Mouse (Mus musculus) intestine, embryonic 15.5 days (tissue): ENCODE data around the gene Asic2. TPM values are rescaled to one million over a fixed set of nuclear protein-coding genes. Genes with fewer than 3 reads are reported as not detected.
A peak's percentile ranks its signal among the peaks of the same experiment; 100 is the strongest.

Source experiments
- ATAC-seq: fragments of 200-750 bp; cut with Nextera tagmentation; 2 replicates; pipeline ENCODE4 v1.8.0; 2017; ENCODE audit warnings: moderate TSS enrichment, moderate library complexity
- H3K27ac ChIP-seq: fragments of 300-500 bp; sonication (generic); 2 replicates; pipeline ENCODE4 v1.5.1; 2015; ENCODE audit warnings: mild to moderate bottlenecking, inconsistent platforms
- H3K27me3 ChIP-seq: fragments of 300-500 bp; sonication (generic); replicated peaks from 2 replicates; pipeline ENCODE4 v1.6.1; 2015; ENCODE audit warnings: inconsistent platforms
- H3K36me3 ChIP-seq: fragments of 300-500 bp; sonication (generic); 2 replicates; pipeline ENCODE4 v1.6.1; 2015; ENCODE audit warnings: inconsistent platforms
- H3K4me1 ChIP-seq: fragments of 300-500 bp; sonication (generic); replicated peaks from 2 replicates; pipeline ENCODE4 v1.6.1; 2015; ENCODE audit warnings: inconsistent platforms
- H3K4me2 ChIP-seq: fragments of 300-500 bp; sonication (generic); replicated peaks from 2 replicates; pipeline ENCODE4 v1.6.1; 2015; ENCODE audit warnings: mild to moderate bottlenecking, inconsistent platforms
- H3K4me3 ChIP-seq: fragments of 300-500 bp; sonication (generic); replicated peaks from 2 replicates; pipeline ENCODE4 v1.5.1; 2015; ENCODE audit warnings: inconsistent platforms
- H3K9ac ChIP-seq: fragments of 300-500 bp; sonication (generic); 2 replicates; pipeline ENCODE4 v1.6.1; 2015; ENCODE audit warnings: inconsistent platforms
- H3K9me3 ChIP-seq: fragments of 300-500 bp; sonication (generic); 2 replicates; pipeline ENCODE4 v1.6.1; 2016; ENCODE audit warnings: inconsistent platforms
- WGBS: fragments of 180-500 bp; shearing (Covaris S2); methylation state at CpG from one replicate; pipeline ENCODE4 v1.1.7; 2015; 5-methylcytosine and 5-hydroxymethylcytosine counted together
- polyA plus RNA-seq: library from polyadenylated mRNA; unstranded; fragments of >200 nt; fragmentation: Nextera tagmentation; extraction: Ambion mirVana; gene quantifications from 2 replicates; pipeline ENCODE4 v1.2.1, GENCODE M21; 2015

Gene Asic2
- polyA plus RNA-seq, 1 experiment from 2014 or later: 0.19 TPM

GRCm38 (mm10) chr11:81151286-81152020 lies 816.8 kb downstream of the Asic2 start:
- no peak for ATAC-seq
- peaks cover 60% of the 10 kb centered on the region for H3K27me3 ChIP-seq

GRCm38 (mm10) chr11:81150621-81151020 lies 817.6 kb downstream of the Asic2 start:
- ATAC-seq: no peak
- Histone ChIP-seq H3K27me3 (peaks cover 54% of the 10 kb centered on the region), H3K9ac (no peak overlapping the region), H3K4me2 (no peak overlapping the region), H3K36me3 (no peaks in the 10 kb centered on the region), H3K9me3 (no peaks in the 10 kb centered on the region), H3K4me3 (no peak overlapping the region), H3K4me1 (peaks cover 23% of the 10 kb centered on the region), H3K27ac (no peak overlapping the region)
- 61% methylated on average over 8 of the region's 8 CpGs for WGBS

More at GRCm38 (mm10) chr11:81151286-81152020, 816.8 kb downstream of the Asic2 start:
- no peaks in the 10 kb centered on the region for H3K9me3 ChIP-seq
- 5% methylated on average over 36 of the region's 36 CpGs for WGBS
- peaks cover 23% of the 10 kb centered on the region for H3K4me1 ChIP-seq
- H3K36me3 ChIP-seq: no peaks in the 10 kb centered on the region
- peak overlapping the region; percentile 95 for H3K4me2 ChIP-seq
- no peak overlapping the region for H3K9ac ChIP-seq
- no peak overlapping the region for H3K27ac ChIP-seq
- peak overlapping the region; percentile 50 for H3K4me3 ChIP-seq

- H3K27ac ChIP-seq: no peak overlapping the region
- no peak overlapping the region for H3K4me3 ChIP-seq
- ATAC-seq: no peak
- H3K27me3 ChIP-seq: peaks cover 38% of the 10 kb centered on the region
- no peak overlapping the region for H3K9ac ChIP-seq
- peaks cover 19% of the 10 kb centered on the region for H3K4me1 ChIP-seq
- H3K9me3 ChIP-seq: no peaks in the 10 kb centered on the region
- H3K36me3 ChIP-seq: no peaks in the 10 kb centered on the region
- WGBS: 58% methylated on average over 10 of the region's 10 CpGs
- H3K4me2 ChIP-seq: no peak overlapping the region
Observed at GRCm38 (mm10) chr11:81148423-81148822, 819.8 kb downstream of the Asic2 start.

GRCm38 (mm10) chr11:81146574-81147157 lies 821.6 kb downstream of the Asic2 start:
- Histone ChIP-seq H3K4me2 (no peak overlapping the region), H3K27ac (no peak overlapping the region), H3K9ac (no peak overlapping the region), H3K36me3 (no peaks in the 10 kb centered on the region), H3K9me3 (no peaks in the 10 kb centered on the region), H3K27me3 (peaks cover 20% of the 10 kb centered on the region), H3K4me1 (peaks cover 2% of the 10 kb centered on the region), H3K4me3 (no peak overlapping the region)
- WGBS: 71% methylated on average over 9 of the region's 9 CpGs
- no peak for ATAC-seq

- H3K27ac ChIP-seq: no peak overlapping the region
- ATAC-seq: no peak
- no peaks in the 10 kb centered on the region for H3K36me3 ChIP-seq
- H3K4me2 ChIP-seq: no peak overlapping the region
- H3K9me3 ChIP-seq: no peaks in the 10 kb centered on the region
- H3K9ac ChIP-seq: no peak overlapping the region
- no peaks in the 10 kb centered on the region for H3K27me3 ChIP-seq
- no peaks in the 10 kb centered on the region for H3K4me1 ChIP-seq
- WGBS: 56% methylated on average over 4 of the region's 4 CpGs
- no peak overlapping the region for H3K4me3 ChIP-seq
Observed at GRCm38 (mm10) chr11:81135141-81135540, 833.1 kb downstream of the Asic2 start.

GRCm38 (mm10) chr11:81133950-81134349 lies 834.3 kb downstream of the Asic2 start:
- H3K4me3 ChIP-seq: no peak overlapping the region
- no peak for ATAC-seq
- 19% methylated on average over 5 of the region's 5 CpGs for WGBS
- no peak overlapping the region for H3K9ac ChIP-seq
- H3K4me2 ChIP-seq: no peak overlapping the region
- no peak overlapping the region for H3K27ac ChIP-seq
- no peaks in the 10 kb centered on the region for H3K9me3 ChIP-seq
- no peaks in the 10 kb centered on the region for H3K27me3 ChIP-seq
- no peaks in the 10 kb centered on the region for H3K36me3 ChIP-seq
- no peaks in the 10 kb centered on the region for H3K4me1 ChIP-seq

GRCm38 (mm10) chr11:81132669-81133068 lies 835.6 kb downstream of the Asic2 start:
- Histone ChIP-seq H3K9ac (no peak overlapping the region), H3K4me2 (no peak overlapping the region), H3K9me3 (no peaks in the 10 kb centered on the region), H3K4me1 (no peaks in the 10 kb centered on the region), H3K36me3 (no peaks in the 10 kb centered on the region), H3K4me3 (no peak overlapping the region), H3K27ac (no peak overlapping the region), H3K27me3 (no peaks in the 10 kb centered on the region)
- ATAC-seq: no peak
- 67% methylated on average over 7 of the region's 7 CpGs for WGBS

GRCm38 (mm10) chr11:81124363-81124762 lies 843.9 kb downstream of the Asic2 start:
- H3K9me3 ChIP-seq: no peaks in the 10 kb centered on the region
- ATAC-seq: no peak
- H3K36me3 ChIP-seq: no peaks in the 10 kb centered on the region
- H3K4me3 ChIP-seq: no peak overlapping the region
- WGBS: 93% methylated on average over 6 of the region's 6 CpGs
- H3K4me2 ChIP-seq: no peak overlapping the region
- H3K27ac ChIP-seq: no peak overlapping the region
- no peaks in the 10 kb centered on the region for H3K4me1 ChIP-seq
- no peaks in the 10 kb centered on the region for H3K27me3 ChIP-seq
- H3K9ac ChIP-seq: no peak overlapping the region

- WGBS: 67% methylated on average over 8 of the region's 8 CpGs
- no peak overlapping the region for H3K4me2 ChIP-seq
- no peak overlapping the region for H3K27ac ChIP-seq
- H3K27me3 ChIP-seq: no peaks in the 10 kb centered on the region
- no peaks in the 10 kb centered on the region for H3K36me3 ChIP-seq
- H3K4me1 ChIP-seq: no peaks in the 10 kb centered on the region
- no peak for ATAC-seq
- no peak overlapping the region for H3K4me3 ChIP-seq
- H3K9ac ChIP-seq: no peak overlapping the region
- no peaks in the 10 kb centered on the region for H3K9me3 ChIP-seq
Observed at GRCm38 (mm10) chr11:81120024-81120576, 848.2 kb downstream of the Asic2 start.

- Histone ChIP-seq H3K4me3 (no peak overlapping the region), H3K9ac (no peak overlapping the region), H3K36me3 (no peaks in the 10 kb centered on the region), H3K27ac (no peak overlapping the region), H3K4me2 (no peak overlapping the region), H3K9me3 (no peaks in the 10 kb centered on the region), H3K4me1 (no peaks in the 10 kb centered on the region), H3K27me3 (no peaks in the 10 kb centered on the region)
- 45% methylated on average over 7 of the region's 7 CpGs for WGBS
- ATAC-seq: no peak
Observed at GRCm38 (mm10) chr11:81118055-81118454, 850.2 kb downstream of the Asic2 start.

GRCm38 (mm10) chr11:81115666-81116065 lies 852.6 kb downstream of the Asic2 start:
- Histone ChIP-seq H3K4me1 (no peaks in the 10 kb centered on the region), H3K27ac (no peak overlapping the region), H3K36me3 (no peaks in the 10 kb centered on the region), H3K27me3 (no peaks in the 10 kb centered on the region), H3K4me2 (no peak overlapping the region), H3K9ac (no peak overlapping the region), H3K9me3 (no peaks in the 10 kb centered on the region), H3K4me3 (no peak overlapping the region)
- 34% methylated on average over 9 of the region's 9 CpGs for WGBS
- ATAC-seq: no peak

GRCm38 (mm10) chr11:81111626-81112025 lies 856.6 kb downstream of the Asic2 start:
- Histone ChIP-seq H3K4me2 (no peak overlapping the region), H3K36me3 (no peaks in the 10 kb centered on the region), H3K9me3 (no peaks in the 10 kb centered on the region), H3K27me3 (no peaks in the 10 kb centered on the region), H3K27ac (no peak overlapping the region), H3K9ac (no peak overlapping the region), H3K4me3 (no peak overlapping the region), H3K4me1 (no peaks in the 10 kb centered on the region)
- no peak for ATAC-seq
- WGBS: 87% methylated on average over 2 of the region's 2 CpGs

- 74% methylated on average over 6 of the region's 6 CpGs for WGBS
- Histone ChIP-seq H3K4me1 (no peaks in the 10 kb centered on the region), H3K9ac (no peak overlapping the region), H3K36me3 (no peaks in the 10 kb centered on the region), H3K27me3 (no peaks in the 10 kb centered on the region), H3K4me3 (no peak overlapping the region), H3K9me3 (no peaks in the 10 kb centered on the region), H3K4me2 (no peak overlapping the region), H3K27ac (no peak overlapping the region)
- ATAC-seq: no peak
Observed at GRCm38 (mm10) chr11:81110049-81110448, 858.2 kb downstream of the Asic2 start.
